Mouse (Mus musculus): ENCODE results near the gene Ccna1. TPM values are rescaled to one million over a fixed set of nuclear protein-coding genes. Genes with fewer than 3 reads are reported as not detected.

Gene Ccna1
- polyA plus RNA-seq (2015; fragmentation: Nextera tagmentation; extraction: Ambion mirVana) = 0.32 and 0.67 TPM in 2 replicates

DNA sequence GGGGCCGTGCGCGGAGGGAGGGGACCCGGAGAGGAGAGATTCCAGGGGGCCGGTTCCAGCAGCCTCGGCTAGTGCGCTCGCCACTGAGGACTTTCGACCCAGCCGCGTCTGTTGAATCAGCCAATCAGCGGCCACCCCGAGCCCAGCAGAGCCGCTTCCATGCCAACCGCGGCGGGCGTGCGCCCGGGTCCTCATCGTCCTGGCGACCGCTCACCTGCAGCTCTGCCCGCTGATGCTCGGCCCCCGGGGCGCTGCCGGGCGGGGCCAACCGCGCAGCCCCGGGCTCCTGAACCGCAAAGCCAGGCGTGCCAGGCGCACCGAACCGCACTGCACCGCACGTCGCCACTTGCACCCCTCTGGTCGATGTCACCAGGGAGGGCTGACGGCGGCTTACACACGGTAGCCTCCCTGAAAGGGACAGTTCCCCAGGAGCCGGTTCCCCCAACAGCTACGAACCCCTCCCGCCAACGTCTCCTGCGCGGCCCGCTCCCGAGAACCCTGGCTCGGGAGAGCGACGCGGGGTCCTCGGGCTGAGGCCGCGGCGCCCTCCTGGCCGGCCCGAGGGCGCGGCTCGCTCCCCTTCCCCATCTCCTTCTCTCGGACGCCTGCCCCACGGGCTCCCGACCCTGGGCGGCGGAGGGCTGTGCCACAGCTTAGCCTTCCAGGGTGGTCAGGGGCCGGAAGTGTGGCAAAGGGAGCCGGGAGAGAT lies at the start of gene Ccna1:
Gene Ccna1 (minus strand): TSS at position 464 of the 709 bp plus-strand sequence.
- TF ChIP-seq EP300 (optimal IDR thresholded peaks at IDR 0.05) = no peak
- ATAC-seq (ENCODE audit: low FRiP score, low TSS enrichment) (peak; percentile 91), DNase-seq (ENCODE audit: low spot score) (peak; percentile 78)
- H3K4me1 ChIP-seq (replicated peaks; ENCODE audit: control insufficient read depth, insufficient read depth) = no peaks in the 10 kb centered on the region; the same call in none of the 2 replicates
- WGBS = 2% methylated on average over 55 of the region's 73 CpGs
- no peak within 1 kb of the TSS for H3K27ac ChIP-seq (replicated peaks)
- peak within 1 kb of the TSS; percentile 50 for H3K9ac ChIP-seq (ENCODE audit: low read length)
- peak within 1 kb of the TSS; percentile 91 for H3K4me2 ChIP-seq (replicated peaks; ENCODE audit: low read depth)
- no peaks in the 10 kb centered on the region for H3K9me3 ChIP-seq (ENCODE audit: control insufficient read depth, low read length)
- no peaks in the 10 kb centered on the region for H3K27me3 ChIP-seq (ENCODE audit: control insufficient read depth, insufficient read depth, low read length)
- no peaks in the 10 kb centered on the region for H3K36me3 ChIP-seq (ENCODE audit: control insufficient read depth, insufficient read depth, low read length)
- peak within 1 kb of the TSS; percentile 48 for H3K4me3 ChIP-seq (ENCODE audit: low read depth, low read length)

DNA sequence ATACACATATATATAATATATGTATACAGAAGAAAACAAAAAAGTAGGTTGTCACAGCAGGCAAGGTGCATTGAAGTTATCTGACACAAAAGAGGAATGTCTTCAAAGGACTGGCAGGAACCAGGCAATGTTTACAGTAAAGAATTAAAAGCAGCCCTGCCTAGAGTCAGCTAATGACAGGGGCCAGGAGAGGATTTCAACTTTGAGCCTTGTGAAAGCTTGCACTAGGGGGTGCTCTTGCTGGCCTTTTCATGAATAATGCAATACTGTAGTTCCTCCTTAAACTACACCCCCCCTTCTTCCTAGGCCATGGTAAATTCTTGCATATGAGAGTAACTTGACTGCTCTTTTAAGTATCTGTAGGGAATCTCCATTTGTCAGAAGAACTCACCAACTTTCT lies 45.8 kb upstream of the Ccna1 start:
- H3K4me1 ChIP-seq (replicated peaks; ENCODE audit: control insufficient read depth, insufficient read depth) = no peaks in the 10 kb centered on the region
- H3K36me3 ChIP-seq (ENCODE audit: control insufficient read depth, insufficient read depth, low read length) = no peaks in the 10 kb centered on the region
- ATAC-seq (ENCODE audit: low FRiP score, low TSS enrichment) = no peak
- H3K9ac ChIP-seq (ENCODE audit: low read length) = no peak overlapping the region
- no peak overlapping the region for H3K27ac ChIP-seq (replicated peaks)
- no peak overlapping the region for H3K4me3 ChIP-seq (ENCODE audit: low read depth, low read length)
- peak; percentile 31 for TF ChIP-seq CTCF (IDR thresholded peaks at IDR 0.05; ENCODE audit: low read depth)
- TF ChIP-seq EP300 (optimal IDR thresholded peaks at IDR 0.05) = no peak
- H3K4me2 ChIP-seq (replicated peaks; ENCODE audit: low read depth) = no peak overlapping the region
- no peaks in the 10 kb centered on the region for H3K27me3 ChIP-seq (ENCODE audit: control insufficient read depth, insufficient read depth, low read length)
- H3K9me3 ChIP-seq (ENCODE audit: control insufficient read depth, low read length) = no peaks in the 10 kb centered on the region
- no peak for DNase-seq (ENCODE audit: low spot score)

- peak; percentile 31 for DNase-seq (ENCODE audit: low spot score)
These were observed 43.7 kb upstream of the Ccna1 start for GRCm38 (mm10) chr3:55098990-55099389.

DNA sequence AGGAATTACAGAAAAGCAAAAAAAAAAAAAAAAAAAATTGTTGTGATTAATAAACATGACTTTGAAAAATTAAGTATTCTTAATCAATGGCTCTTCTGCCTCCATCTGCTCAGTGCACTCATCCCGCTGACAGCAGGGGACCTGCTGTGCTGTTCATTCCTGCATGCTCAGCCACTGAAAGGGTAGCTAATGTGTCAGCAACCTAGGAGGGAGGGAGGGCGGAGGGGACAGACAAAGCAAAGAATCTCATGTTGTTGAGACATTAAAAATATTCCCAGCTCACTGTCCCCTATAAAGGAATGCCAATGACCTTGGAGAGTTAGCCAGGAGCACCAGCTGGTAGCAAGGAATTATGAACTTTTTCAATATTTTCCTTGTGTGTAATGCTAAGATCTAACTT lies 42.7 kb upstream of the Ccna1 start:
- Histone ChIP-seq H3K9me3 (ENCODE audit: control insufficient read depth, low read length) (no peaks in the 10 kb centered on the region), H3K9ac (ENCODE audit: low read length) (no peak overlapping the region), H3K27me3 (ENCODE audit: control insufficient read depth, insufficient read depth, low read length) (no peaks in the 10 kb centered on the region), H3K36me3 (ENCODE audit: control insufficient read depth, insufficient read depth, low read length) (no peaks in the 10 kb centered on the region), H3K4me1 (replicated peaks; ENCODE audit: control insufficient read depth, insufficient read depth) (no peaks in the 10 kb centered on the region), H3K27ac (replicated peaks) (no peak overlapping the region), H3K4me3 (ENCODE audit: low read depth, low read length) (no peak overlapping the region), H3K4me2 (replicated peaks; ENCODE audit: low read depth) (no peak overlapping the region)
- 70% methylated on average over 2 of the region's 2 CpGs for WGBS
- ATAC-seq (ENCODE audit: low FRiP score, low TSS enrichment) (no peak), DNase-seq (ENCODE audit: low spot score) (no peak)
- TF ChIP-seq CTCF (IDR thresholded peaks at IDR 0.05; ENCODE audit: low read depth) (no peak), EP300 (optimal IDR thresholded peaks at IDR 0.05) (no peak)

More at GRCm38 (mm10) chr3:55098990-55099389, 43.7 kb upstream of the Ccna1 start:
- Histone ChIP-seq H3K27me3 (ENCODE audit: control insufficient read depth, insufficient read depth, low read length) (no peaks in the 10 kb centered on the region), H3K9me3 (ENCODE audit: control insufficient read depth, low read length) (no peaks in the 10 kb centered on the region), H3K4me2 (replicated peaks; ENCODE audit: low read depth) (no peak overlapping the region), H3K27ac (replicated peaks) (no peak overlapping the region), H3K4me3 (ENCODE audit: low read depth, low read length) (no peak overlapping the region), H3K9ac (ENCODE audit: low read length) (no peak overlapping the region), H3K36me3 (ENCODE audit: control insufficient read depth, insufficient read depth, low read length) (no peaks in the 10 kb centered on the region), H3K4me1 (replicated peaks; ENCODE audit: control insufficient read depth, insufficient read depth) (no peaks in the 10 kb centered on the region)
- 42% methylated on average over 11 of the region's 11 CpGs for WGBS
- ATAC-seq (ENCODE audit: low FRiP score, low TSS enrichment) = no peak
- TF ChIP-seq CTCF (IDR thresholded peaks at IDR 0.05; ENCODE audit: low read depth) = no peak
- TF ChIP-seq EP300 (optimal IDR thresholded peaks at IDR 0.05) = no peak

- Histone ChIP-seq H3K9ac (ENCODE audit: low read length) (no peak overlapping the region), H3K9me3 (ENCODE audit: control insufficient read depth, low read length) (no peaks in the 10 kb centered on the region), H3K36me3 (ENCODE audit: control insufficient read depth, insufficient read depth, low read length) (no peaks in the 10 kb centered on the region), H3K27ac (replicated peaks) (no peak overlapping the region), H3K4me3 (ENCODE audit: low read depth, low read length) (no peak overlapping the region), H3K27me3 (ENCODE audit: control insufficient read depth, insufficient read depth, low read length) (no peaks in the 10 kb centered on the region), H3K4me2 (replicated peaks; ENCODE audit: low read depth) (no peak overlapping the region), H3K4me1 (replicated peaks; ENCODE audit: control insufficient read depth, insufficient read depth) (no peaks in the 10 kb centered on the region)
- TF ChIP-seq EP300 (optimal IDR thresholded peaks at IDR 0.05) = no peak
- no peak for TF ChIP-seq CTCF (IDR thresholded peaks at IDR 0.05; ENCODE audit: low read depth)
- no peak for DNase-seq (ENCODE audit: low spot score)
- ATAC-seq (ENCODE audit: low FRiP score, low TSS enrichment) = no peak
- WGBS = 84% methylated on average over 2 of the region's 2 CpGs
These were observed 41.9 kb upstream of the Ccna1 start for GRCm38 (mm10) chr3:55097186-55097585.

DNA sequence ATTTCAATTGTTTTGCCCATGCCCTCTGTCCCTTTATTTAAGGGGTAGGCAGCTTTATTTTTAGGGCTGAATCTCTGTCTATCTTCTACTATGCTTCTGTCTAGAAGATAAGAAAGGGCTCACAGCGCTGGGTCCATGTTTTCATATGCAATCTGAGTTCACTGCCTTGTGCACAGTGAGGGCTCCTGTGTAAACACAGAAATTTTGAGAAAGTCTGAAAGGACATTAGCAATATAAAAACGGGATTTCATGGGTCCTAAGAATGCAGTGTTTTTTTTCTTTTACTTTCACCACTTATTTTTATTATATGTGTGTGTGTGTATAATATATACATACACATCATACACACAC lies 41.3 kb upstream of the Ccna1 start:
- no peaks in the 10 kb centered on the region for H3K36me3 ChIP-seq (ENCODE audit: control insufficient read depth, insufficient read depth, low read length)
- peak overlapping the region; percentile 61; the same call in 1 of the 2 replicates for H3K27ac ChIP-seq (replicated peaks)
- DNase-seq (ENCODE audit: low spot score) (no peak), ATAC-seq (ENCODE audit: low FRiP score, low TSS enrichment) (no peak)
- no peak for TF ChIP-seq EP300 (optimal IDR thresholded peaks at IDR 0.05)
- no peak for TF ChIP-seq CTCF (IDR thresholded peaks at IDR 0.05; ENCODE audit: low read depth)
- H3K9ac ChIP-seq (ENCODE audit: low read length) = no peak overlapping the region
- no peaks in the 10 kb centered on the region for H3K9me3 ChIP-seq (ENCODE audit: control insufficient read depth, low read length)
- 50% methylated on average over 2 of the region's 2 CpGs for WGBS
- H3K27me3 ChIP-seq (ENCODE audit: control insufficient read depth, insufficient read depth, low read length) = no peaks in the 10 kb centered on the region
- H3K4me3 ChIP-seq (ENCODE audit: low read depth, low read length) = no peak overlapping the region
- H3K4me2 ChIP-seq (replicated peaks; ENCODE audit: low read depth) = no peak overlapping the region
- no peaks in the 10 kb centered on the region for H3K4me1 ChIP-seq (replicated peaks; ENCODE audit: control insufficient read depth, insufficient read depth)
